Mouse (Mus musculus) retina, embryonic 14.5 days (tissue): ENCODE data around the gene Ankrd17.
"Not testable (repeated sequence)": the region's sequence is repeated elsewhere in the genome, so short reads cannot be mapped to it uniquely, and the experiment has no call there.

ENCODE experiments used
- DNase-seq: peaks from one replicate; pipeline ENCODE4 v3.0.0-alpha.2; 2015; ENCODE audit warnings: low spot score

Gene Ankrd17

DNA sequence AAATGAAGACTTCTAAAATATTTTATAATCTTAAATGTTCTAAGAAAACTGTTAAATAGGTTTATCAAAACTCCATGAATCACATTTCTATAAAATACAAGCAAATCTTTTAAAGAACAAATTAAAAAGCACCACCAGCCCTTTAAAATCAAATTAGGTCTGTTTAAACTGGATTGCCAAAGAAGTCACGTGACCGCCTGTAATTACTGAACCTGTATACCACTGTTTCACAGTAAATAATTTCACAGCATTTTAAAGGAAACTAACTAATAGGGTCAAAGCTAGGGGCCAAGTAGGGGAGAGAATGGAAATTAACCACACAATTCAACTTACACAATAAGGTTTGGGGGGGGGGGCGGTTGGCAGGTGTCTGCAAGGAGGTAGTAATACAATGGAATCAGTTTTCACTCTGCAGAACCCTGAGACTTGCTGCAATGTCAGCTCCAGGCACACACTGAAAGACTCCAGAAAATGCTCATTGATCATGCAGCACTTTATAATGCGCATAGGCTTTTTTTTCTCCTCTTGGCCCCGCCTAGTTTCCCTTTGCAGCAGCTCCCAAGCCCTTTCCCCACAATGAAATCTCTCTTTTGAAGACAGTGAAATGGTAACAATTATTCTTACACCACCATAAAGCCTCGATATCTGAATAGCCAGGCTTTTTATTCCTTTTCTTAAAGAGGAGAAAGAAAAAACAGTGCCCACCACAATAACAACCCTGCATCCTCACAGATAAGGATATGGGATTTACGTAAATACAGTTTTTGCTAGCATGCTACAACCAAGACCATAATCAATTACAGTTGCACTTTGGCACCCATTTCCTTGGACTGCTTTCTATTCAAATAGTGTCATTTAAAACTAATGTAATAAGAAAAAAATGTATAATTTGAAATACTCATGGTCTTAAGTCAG, 27.9 kb downstream of the Ankrd17 start:
- DNase-seq, result peak; percentile 15

- DNase-seq, result no peak
Measured at GRCm38 (mm10) chr5:90332478-90332877, 33.9 kb downstream of the Ankrd17 start.

- DNase-seq, result no peak
Measured at GRCm38 (mm10) chr5:90331071-90331470, 35.3 kb downstream of the Ankrd17 start.

- no peak for DNase-seq
Measured at GRCm38 (mm10) chr5:90298396-90298795, 68.0 kb downstream of the Ankrd17 start.

- no peak for DNase-seq
Measured at GRCm38 (mm10) chr5:90289887-90290286, 76.5 kb downstream of the Ankrd17 start.

DNA sequence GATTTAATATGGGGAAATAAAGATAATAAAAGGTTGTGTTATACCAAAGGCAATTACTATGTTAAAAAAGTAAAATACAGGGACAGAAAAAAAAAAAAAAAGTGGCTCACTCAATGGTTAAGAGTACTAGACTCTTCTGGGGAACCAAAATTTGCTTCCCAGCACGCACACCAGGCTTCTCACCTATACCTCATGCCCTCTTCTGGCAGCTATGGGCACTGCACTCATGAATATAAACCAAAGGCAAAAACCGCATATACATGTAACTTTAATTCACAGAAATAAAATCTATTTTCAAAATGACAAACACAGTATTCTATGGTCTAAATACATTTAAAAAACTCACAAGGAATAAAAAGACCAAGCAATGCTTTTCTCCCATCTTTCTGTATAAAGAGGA, 79.8 kb downstream of the Ankrd17 start:
- peak; percentile 42 for DNase-seq

- no peak for DNase-seq
Measured at GRCm38 (mm10) chr5:90280061-90280460, 86.3 kb downstream of the Ankrd17 start.

GRCm38 (mm10) chr5:90279418-90279817, 87.0 kb downstream of the Ankrd17 start:
- no peak for DNase-seq

GRCm38 (mm10) chr5:90277443-90277842, 88.9 kb downstream of the Ankrd17 start:
- DNase-seq, result no peak

DNA sequence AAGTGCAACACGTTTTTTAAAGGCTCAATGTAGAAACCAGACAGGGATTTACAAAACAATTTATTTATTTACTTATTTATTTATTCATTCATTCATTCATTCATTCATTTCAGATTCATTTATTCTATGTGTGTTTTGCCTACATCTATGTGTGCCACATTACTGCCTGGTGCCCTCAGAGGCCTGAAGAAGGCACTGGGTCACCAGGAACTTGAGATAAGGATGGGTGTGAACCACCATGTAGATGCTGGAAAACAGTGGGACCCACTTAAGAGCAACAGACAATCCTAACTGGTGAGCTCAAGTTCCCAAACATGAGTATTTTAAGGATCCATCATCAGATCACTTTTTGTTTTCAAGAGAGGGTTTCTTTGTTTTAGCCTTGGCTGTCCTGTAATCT, 91.6 kb downstream of the Ankrd17 start:
- no peak for DNase-seq

DNA sequence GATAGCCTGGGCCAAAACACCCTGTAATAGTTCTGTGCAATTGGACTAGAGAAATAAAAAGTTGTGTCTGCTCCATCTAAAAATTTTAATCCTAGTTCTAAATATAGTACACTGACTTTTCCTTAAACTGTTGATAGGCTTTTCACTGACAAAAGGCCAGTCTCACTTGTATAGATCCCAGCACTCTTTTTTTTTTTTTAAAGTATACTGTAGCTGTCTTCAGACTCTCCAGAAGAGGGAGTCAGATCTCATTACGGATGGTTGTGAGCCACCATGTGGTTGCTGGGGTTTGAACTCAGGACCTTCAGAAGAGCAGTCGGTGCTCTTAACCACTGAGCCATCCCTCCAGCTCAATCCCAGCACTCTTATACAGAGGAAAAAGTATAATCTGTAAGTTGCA, 104.1 kb downstream of the Ankrd17 start:
- not testable (repeated sequence) for DNase-seq

- no peak for DNase-seq
Measured at GRCm38 (mm10) chr5:90257023-90257422, 109.4 kb downstream of the Ankrd17 start.

- DNase-seq, result no peak
Measured at GRCm38 (mm10) chr5:90247503-90247902, 118.9 kb downstream of the Ankrd17 start.

- DNase-seq, result no peak
Measured at GRCm38 (mm10) chr5:90246987-90247386, 119.4 kb downstream of the Ankrd17 start.

DNA sequence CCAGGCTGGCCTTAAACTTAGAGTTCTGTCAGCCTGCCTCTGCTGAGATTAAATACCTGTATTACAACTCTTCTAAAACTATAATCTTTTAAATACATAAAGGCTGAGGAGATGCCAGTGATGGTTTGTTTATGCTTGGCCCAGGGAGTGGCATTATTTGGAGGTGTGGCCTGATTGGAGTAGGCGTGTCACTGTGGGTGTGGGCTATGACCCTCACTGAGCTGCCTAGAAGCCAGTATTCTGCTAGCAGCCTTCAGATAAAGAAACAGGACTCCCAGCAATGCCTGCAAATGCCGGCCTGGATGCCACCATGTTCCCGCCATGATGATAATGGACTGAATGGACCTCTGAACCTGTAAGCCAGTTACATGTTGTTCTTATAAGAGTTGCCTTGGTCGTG, 119.8 kb downstream of the Ankrd17 start:
- no peak for DNase-seq

DNA sequence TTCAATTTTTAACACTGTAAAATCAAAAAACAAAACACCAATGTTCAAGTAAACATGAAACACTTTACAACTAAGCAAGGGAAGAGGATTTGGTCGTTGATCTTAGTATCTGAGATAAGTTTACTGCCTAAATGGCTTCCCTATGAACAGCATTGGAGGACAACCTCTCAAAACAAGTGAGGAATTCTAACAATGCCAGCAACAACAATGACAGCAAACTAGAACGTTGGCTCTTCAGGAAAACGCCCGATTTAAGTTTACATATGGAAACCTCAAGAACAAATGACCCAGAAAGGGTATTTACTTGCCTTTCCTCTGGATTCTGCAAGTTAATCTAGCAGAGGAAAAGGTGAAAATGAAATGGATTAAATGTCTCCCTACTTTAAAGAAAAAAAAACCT, 121.0 kb downstream of the Ankrd17 start:
- no peak for DNase-seq

DNA sequence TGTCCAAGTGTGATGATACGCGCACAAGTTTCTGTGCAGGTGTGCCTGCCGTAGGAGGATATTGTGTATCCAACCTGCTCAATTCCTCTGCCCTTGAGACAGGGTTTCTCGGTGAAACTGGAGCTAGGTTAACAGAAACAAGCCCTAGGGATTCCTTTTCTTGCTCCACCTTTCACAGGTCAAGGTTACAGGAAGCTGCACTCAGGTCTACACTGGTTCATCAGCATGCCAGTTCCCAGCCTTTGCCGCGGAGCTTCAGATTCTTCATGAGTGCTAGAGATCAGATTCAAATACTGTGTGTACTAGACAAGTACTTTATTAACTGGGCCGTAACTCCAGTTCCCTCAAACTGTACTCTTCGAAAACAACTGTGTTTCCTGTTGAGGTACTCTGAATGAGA, 131.2 kb downstream of the Ankrd17 start:
- DNase-seq, result no peak

GRCm38 (mm10) chr5:90233305-90233704, 133.1 kb downstream of the Ankrd17 start:
- DNase-seq, result no peak

- DNase-seq, result no peak
Measured at GRCm38 (mm10) chr5:90229760-90230159, 136.6 kb downstream of the Ankrd17 start.

GRCm38 (mm10) chr5:90226696-90227095, 139.7 kb downstream of the Ankrd17 start:
- DNase-seq, result no peak

DNA sequence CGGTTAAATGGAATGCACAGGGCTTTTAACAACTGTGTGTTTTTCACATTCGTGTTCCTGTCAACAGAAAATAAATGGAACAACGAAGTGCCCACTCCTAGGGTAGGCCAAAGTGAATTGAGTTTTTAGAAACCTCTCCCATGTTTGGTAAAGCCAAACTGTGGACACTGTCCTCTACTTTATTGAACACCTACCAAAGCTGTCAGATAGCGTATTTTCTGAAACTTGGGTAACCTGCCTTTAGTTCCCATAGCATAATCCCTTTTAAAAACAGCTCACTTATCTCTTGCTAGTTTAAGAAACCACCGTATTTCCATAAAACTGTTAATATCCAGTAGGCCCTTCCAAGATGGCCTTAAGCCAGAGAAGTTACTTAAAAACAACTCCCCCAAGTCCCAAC, 141.6 kb downstream of the Ankrd17 start:
- DNase-seq, result no peak

DNA sequence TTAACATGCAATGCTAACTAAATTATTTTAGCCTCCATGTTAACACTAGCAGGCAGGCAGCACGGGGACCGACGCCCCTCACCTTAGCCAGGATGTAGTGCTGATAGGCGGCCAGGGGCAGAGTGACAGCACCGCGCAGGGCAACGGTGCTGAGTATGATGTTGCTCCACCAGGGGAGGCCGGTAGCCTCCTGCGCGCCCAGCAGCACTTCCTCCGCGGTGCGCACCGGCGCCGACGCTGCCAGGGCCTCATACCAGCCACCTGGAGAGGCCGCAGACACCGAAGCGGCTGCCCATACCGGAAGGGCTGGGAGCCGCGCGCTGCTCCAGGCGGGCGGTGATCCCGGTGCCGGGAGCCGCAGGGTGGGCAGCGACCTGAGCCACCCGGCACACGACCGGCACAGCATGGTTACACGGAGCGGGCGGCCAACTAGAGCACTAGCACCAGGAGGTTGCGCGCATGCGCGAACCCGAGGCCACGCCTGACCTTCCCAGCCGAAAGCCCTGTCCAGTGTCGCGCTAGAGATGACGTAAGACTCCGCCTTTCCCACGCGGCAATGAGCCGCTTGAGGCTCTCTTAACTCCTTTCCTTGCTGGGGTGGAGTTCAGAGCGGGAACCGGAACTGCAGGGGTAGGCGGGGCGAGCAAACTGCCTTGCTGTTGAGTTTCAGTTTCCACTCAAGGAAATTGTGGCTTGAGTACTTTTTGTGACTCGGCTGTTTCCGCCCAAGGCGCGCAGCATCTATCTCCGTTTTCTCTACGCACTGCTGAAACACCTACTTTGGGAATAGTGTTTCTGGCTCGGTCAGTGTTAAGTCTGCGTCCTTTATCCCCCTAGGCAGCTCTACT, 142.6 kb downstream of the Ankrd17 start, which contains the start of gene Cox18:
Gene Cox18 (minus strand): TSS at position 468 of the 848 bp plus-strand sequence.
- peak; percentile 100 for DNase-seq

DNA sequence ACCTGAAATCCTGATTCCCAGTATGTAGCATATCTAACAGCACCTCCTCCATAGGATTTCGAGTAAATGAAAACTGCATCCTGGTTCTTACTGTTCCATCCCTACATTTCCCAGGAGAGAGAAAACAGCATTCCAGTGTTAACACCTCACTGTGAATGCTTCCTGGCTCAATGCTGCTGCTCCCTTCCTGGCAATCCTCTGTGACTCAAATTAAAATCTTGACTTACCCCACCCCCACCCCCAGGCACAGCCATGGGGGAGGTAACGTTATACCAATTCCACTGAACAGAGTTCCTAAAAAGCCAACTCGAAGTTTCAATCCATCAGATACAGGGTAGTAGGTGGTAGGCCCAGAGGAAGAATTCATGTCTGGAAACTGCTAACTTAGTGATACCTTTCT, 143.4 kb downstream of the Ankrd17 start:
- no peak for DNase-seq
